Mouse (Mus musculus) megakaryocyte, embryonic 14.5 days (primary cell): ENCODE results near the gene Prr19. TPM values are rescaled to one million over a fixed set of nuclear protein-coding genes. Genes with fewer than 3 reads are reported as not detected.

Experiments used
- H3K27me3 ChIP-seq: replicated peaks from 2 replicates; pipeline ENCODE3; 2012; ENCODE audit warnings: inconsistent platforms
- H3K36me3 ChIP-seq: replicated peaks from 2 replicates; pipeline ENCODE3; 2012; ENCODE audit warnings: low read length, inconsistent platforms, mixed read lengths
- H3K4me1 ChIP-seq: 2 replicates; pipeline ENCODE4 v1.6.1; 2012; ENCODE audit warnings: inconsistent platforms
- H3K4me3 ChIP-seq: replicated peaks from 2 replicates; pipeline ENCODE3; 2012; ENCODE audit warnings: moderate library complexity, mild to moderate bottlenecking, inconsistent platforms
- H3K9me3 ChIP-seq: 2 replicates; pipeline ENCODE4 v1.6.1; 2012; ENCODE audit warnings: inconsistent platforms
- FLI1 ChIP-seq: IDR thresholded peaks from 2 replicates; pipeline ENCODE4 v1.6.1; 2012; ENCODE audit warnings: low read length, inconsistent platforms, mixed read lengths
- GATA1 ChIP-seq: IDR thresholded peaks from 3 replicates; pipeline ENCODE4 v1.6.1; 2012; ENCODE audit warnings: mixed read lengths, low read length, inconsistent platforms, borderline replicate concordance
- polyA plus RNA-seq: library from polyadenylated mRNA; stranded (reverse); fragments of >175 nt; gene quantifications from 2 replicates; pipeline ENCODE4 v1.2.3, GENCODE M21; 2012; ENCODE audit warnings: low replicate concordance; ENCODE audit not compliant: insufficient read depth

Gene Prr19
- polyA plus RNA-seq, 1 experiment, result 0.17 TPM

- no peak for TF ChIP-seq FLI1
- TF ChIP-seq GATA1, result no peak
- Histone ChIP-seq H3K4me3 (peak overlapping the region; percentile 59), H3K27me3 (no peaks in the 10 kb centered on the region), H3K4me1 (peaks cover 95% of the 10 kb centered on the region), H3K9me3 (no peaks in the 10 kb centered on the region), H3K36me3 (peaks cover 62% of the 10 kb centered on the region)
Observed at GRCm38 (mm10) chr7:25275555-25276298, 25.5 kb upstream of the Prr19 start.

- H3K27me3 ChIP-seq, result no peaks in the 10 kb centered on the region
- TF ChIP-seq FLI1 (no peak), GATA1 (no peak)
- peak overlapping the region; percentile 92 for H3K4me3 ChIP-seq
- peaks cover 45% of the 10 kb centered on the region for H3K36me3 ChIP-seq
- H3K9me3 ChIP-seq, result no peaks in the 10 kb centered on the region
- H3K4me1 ChIP-seq, result peaks cover 89% of the 10 kb centered on the region
Observed at GRCm38 (mm10) chr7:25277405-25277804, 23.8 kb upstream of the Prr19 start.

- Histone ChIP-seq H3K27me3 (no peaks in the 10 kb centered on the region), H3K4me3 (peak overlapping the region; percentile 92), H3K9me3 (no peaks in the 10 kb centered on the region), H3K36me3 (peaks cover 40% of the 10 kb centered on the region), H3K4me1 (peaks cover 87% of the 10 kb centered on the region)
- no peak for TF ChIP-seq FLI1
- TF ChIP-seq GATA1, result no peak
Observed at GRCm38 (mm10) chr7:25277998-25278340, 23.2 kb upstream of the Prr19 start.

GRCm38 (mm10) chr7:25278341-25279075 lies 22.7 kb upstream of the Prr19 start:
- Histone ChIP-seq H3K4me3 (peak overlapping the region; percentile 92), H3K4me1 (peaks cover 87% of the 10 kb centered on the region)

GRCm38 (mm10) chr7:25279076-25279860 lies 21.9 kb upstream of the Prr19 start:
- H3K4me1 ChIP-seq, result peaks cover 87% of the 10 kb centered on the region
- no peaks in the 10 kb centered on the region for H3K27me3 ChIP-seq
- H3K36me3 ChIP-seq, result peaks cover 30% of the 10 kb centered on the region
- peak overlapping the region; percentile 92 for H3K4me3 ChIP-seq
- TF ChIP-seq FLI1 (no peak), GATA1 (no peak)
- no peaks in the 10 kb centered on the region for H3K9me3 ChIP-seq

More at GRCm38 (mm10) chr7:25278341-25279075, 22.7 kb upstream of the Prr19 start:
- H3K9me3 ChIP-seq, result no peaks in the 10 kb centered on the region
- H3K36me3 ChIP-seq, result peaks cover 34% of the 10 kb centered on the region
- no peaks in the 10 kb centered on the region for H3K27me3 ChIP-seq
- no peak for TF ChIP-seq GATA1
- TF ChIP-seq FLI1, result no peak

GRCm38 (mm10) chr7:25279861-25280791 lies 21.1 kb upstream of the Prr19 start:
- H3K36me3 ChIP-seq, result peaks cover 30% of the 10 kb centered on the region
- H3K9me3 ChIP-seq, result no peaks in the 10 kb centered on the region
- no peak for TF ChIP-seq GATA1
- TF ChIP-seq FLI1, result no peak
- peaks cover 87% of the 10 kb centered on the region for H3K4me1 ChIP-seq
- peak overlapping the region; percentile 92 for H3K4me3 ChIP-seq
- no peaks in the 10 kb centered on the region for H3K27me3 ChIP-seq

GRCm38 (mm10) chr7:25281166-25281733 lies 20.0 kb upstream of the Prr19 start:
- no peaks in the 10 kb centered on the region for H3K9me3 ChIP-seq
- H3K4me3 ChIP-seq, result peak overlapping the region; percentile 92
- H3K27me3 ChIP-seq, result no peaks in the 10 kb centered on the region
- TF ChIP-seq GATA1 (no peak), FLI1 (no peak)
- peaks cover 30% of the 10 kb centered on the region for H3K36me3 ChIP-seq
- peaks cover 84% of the 10 kb centered on the region for H3K4me1 ChIP-seq

- Histone ChIP-seq H3K4me3 (peak overlapping the region; percentile 92), H3K4me1 (peaks cover 83% of the 10 kb centered on the region), H3K9me3 (no peaks in the 10 kb centered on the region), H3K36me3 (peaks cover 31% of the 10 kb centered on the region), H3K27me3 (no peaks in the 10 kb centered on the region)
- TF ChIP-seq FLI1, result no peak
- no peak for TF ChIP-seq GATA1
Observed at GRCm38 (mm10) chr7:25281734-25282601, 19.2 kb upstream of the Prr19 start.
